Mouse (Mus musculus) right cerebral cortex, postnatal 14 days (tissue): ENCODE results near the gene A930004D18Rik.
"Not testable (repeated sequence)": the region's sequence is repeated elsewhere in the genome, so short reads cannot be mapped to it uniquely, and the experiment has no call there.

Experiments used
- DNase-seq: peaks from one replicate; pipeline ENCODE4 v3.0.0; 2022

A930004D18Rik gene

GRCm38 (mm10) chr2:17996858-17997257, 40.7 kb downstream of the A930004D18Rik start, which contains the start of gene H2al2a:
TSS of gene H2al2a (minus strand) at chr2:17996958.
- DNase-seq, result no peak

GRCm38 (mm10) chr2:17989562-17989961, 48.0 kb downstream of the A930004D18Rik start:
- DNase-seq, result no peak

GRCm38 (mm10) chr2:17989115-17989514, 48.4 kb downstream of the A930004D18Rik start:
- DNase-seq, result no peak

GRCm38 (mm10) chr2:17986694-17987093, 50.8 kb downstream of the A930004D18Rik start:
- no peak for DNase-seq

- no peak for DNase-seq
Observed at GRCm38 (mm10) chr2:17984774-17985173, 52.8 kb downstream of the A930004D18Rik start.

- DNase-seq, result no peak
Observed at GRCm38 (mm10) chr2:17982747-17983146, 54.8 kb downstream of the A930004D18Rik start.

GRCm38 (mm10) chr2:17978706-17979105, 58.8 kb downstream of the A930004D18Rik start:
- DNase-seq, result no peak

GRCm38 (mm10) chr2:17978251-17978650, 59.3 kb downstream of the A930004D18Rik start:
- not testable (repeated sequence) for DNase-seq

- DNase-seq, result not testable (repeated sequence)
Observed at GRCm38 (mm10) chr2:17977645-17978044, 59.9 kb downstream of the A930004D18Rik start.

- DNase-seq, result no peak
Observed at GRCm38 (mm10) chr2:17975601-17976327, 61.8 kb downstream of the A930004D18Rik start.
